Mouse (Mus musculus) heart, embryonic 13.5 days (tissue): Measurements from ENCODE around the gene P3h4. TPM values are rescaled to one million over a fixed set of nuclear protein-coding genes. Genes with fewer than 3 reads are reported as not detected.

Source experiments
- ATAC-seq: fragments of 200-750 bp; cut with Nextera tagmentation; 2 replicates; pipeline ENCODE4 v1.8.0; 2017; ENCODE audit warnings: moderate TSS enrichment; ENCODE audit not compliant: insufficient number of reproducible peaks, low FRiP score, low TSS enrichment; ENCODE audit errors: extremely low read depth
- H3K27ac ChIP-seq: fragments of 300-500 bp; sonication (generic); replicated peaks from 2 replicates; pipeline ENCODE4 v1.5.1; 2015; ENCODE audit warnings: moderate library complexity, mild to moderate bottlenecking, inconsistent platforms
- H3K27me3 ChIP-seq: fragments of 300-500 bp; sonication (generic); replicated peaks from 2 replicates; pipeline ENCODE4 v1.6.1; 2015; ENCODE audit warnings: mild to moderate bottlenecking, inconsistent platforms
- H3K36me3 ChIP-seq: fragments of 300-500 bp; sonication (generic); 2 replicates; pipeline ENCODE4 v1.6.1; 2015; ENCODE audit warnings: mild to moderate bottlenecking, inconsistent platforms
- H3K4me1 ChIP-seq: fragments of 300-500 bp; sonication (generic); 2 replicates; pipeline ENCODE4 v1.6.1; 2015; ENCODE audit warnings: inconsistent platforms
- H3K4me2 ChIP-seq: fragments of 300-500 bp; sonication (generic); 2 replicates; pipeline ENCODE4 v1.6.1; 2015; ENCODE audit warnings: inconsistent platforms, mild to moderate bottlenecking, moderate library complexity
- H3K4me3 ChIP-seq: fragments of 300-500 bp; sonication (generic); 2 replicates; pipeline ENCODE4 v1.5.1; 2015; ENCODE audit warnings: moderate library complexity, mild to moderate bottlenecking, inconsistent platforms
- H3K9ac ChIP-seq: fragments of 300-500 bp; sonication (generic); 2 replicates; pipeline ENCODE4 v1.6.1; 2015; ENCODE audit warnings: inconsistent platforms, mild to moderate bottlenecking, moderate library complexity
- H3K9me3 ChIP-seq: fragments of 300-500 bp; sonication (generic); 2 replicates; pipeline ENCODE4 v1.6.1; 2016; ENCODE audit warnings: inconsistent platforms
- WGBS: fragments of 180-500 bp; shearing (Covaris S2); methylation state at CpG from one replicate; pipeline ENCODE4 v1.1.7; 2015; ENCODE audit warnings: mixed read lengths; 5-methylcytosine and 5-hydroxymethylcytosine counted together
- polyA plus RNA-seq: library from polyadenylated mRNA; unstranded; fragments of >200 nt; fragmentation: Nextera tagmentation; extraction: Ambion mirVana; gene quantifications from 2 replicates; pipeline ENCODE4 v1.2.1, GENCODE M21; 2015

P3h4 gene
- polyA plus RNA-seq, 1 experiment from 2014 or later = 62.9 TPM

GRCm38 (mm10) chr11:100398517-100398916 is 16.1 kb downstream of the P3h4 start:
- no peak overlapping the region for H3K4me3 ChIP-seq
- WGBS = 88% methylated on average over 7 of the region's 7 CpGs
- H3K4me2 ChIP-seq = no peak overlapping the region
- H3K27ac ChIP-seq = no peak overlapping the region; the same call in 1 of the 2 replicates
- no peaks in the 10 kb centered on the region for H3K36me3 ChIP-seq
- H3K9me3 ChIP-seq = no peaks in the 10 kb centered on the region
- peaks cover 83% of the 10 kb centered on the region for H3K4me1 ChIP-seq
- no peaks in the 10 kb centered on the region for H3K27me3 ChIP-seq
- no peak for ATAC-seq
- no peak overlapping the region for H3K9ac ChIP-seq

- under 1% methylated on average over 37 of the region's 37 CpGs for WGBS
- H3K4me2 ChIP-seq = peak within 1 kb of the TSS; percentile 92
- no peaks in the 10 kb centered on the region for H3K27me3 ChIP-seq
- H3K9ac ChIP-seq = peak within 1 kb of the TSS; percentile 96
- peak; percentile 97 for ATAC-seq
- peak within 1 kb of the TSS; percentile 91 for H3K27ac ChIP-seq
- H3K9me3 ChIP-seq = no peaks in the 10 kb centered on the region
- peaks cover 83% of the 10 kb centered on the region for H3K4me1 ChIP-seq
- peaks cover 6% of the 10 kb centered on the region; the same call in 1 of the 2 replicates for H3K36me3 ChIP-seq
- H3K4me3 ChIP-seq = peak within 1 kb of the TSS; percentile 88
Measured at GRCm38 (mm10) chr11:100397600-100398389, 16.8 kb downstream of the P3h4 start, which contains the start of gene Jup. Gene Jup, minus strand, starts transcription at chr11:100397763.

GRCm38 (mm10) chr11:100396886-100397599 is 17.6 kb downstream of the P3h4 start:
- Histone ChIP-seq H3K27ac (peak overlapping the region; percentile 91), H3K9me3 (no peaks in the 10 kb centered on the region), H3K27me3 (no peaks in the 10 kb centered on the region), H3K4me3 (peak overlapping the region; percentile 88), H3K4me2 (peak overlapping the region; percentile 92), H3K9ac (peak overlapping the region; percentile 96), H3K4me1 (peaks cover 83% of the 10 kb centered on the region), H3K36me3 (peaks cover 11% of the 10 kb centered on the region; the same call in 1 of the 2 replicates)
- WGBS = 2% methylated on average over 42 of the region's 42 CpGs
- no peak; the same call in none of the 2 replicates for ATAC-seq

GRCm38 (mm10) chr11:100395861-100396631 is 18.6 kb downstream of the P3h4 start:
- no peaks in the 10 kb centered on the region for H3K27me3 ChIP-seq
- H3K9ac ChIP-seq = peak overlapping the region; percentile 96
- peaks cover 11% of the 10 kb centered on the region for H3K36me3 ChIP-seq
- H3K27ac ChIP-seq = peak overlapping the region; percentile 91
- no peaks in the 10 kb centered on the region for H3K9me3 ChIP-seq
- H3K4me2 ChIP-seq = peak overlapping the region; percentile 92
- peak overlapping the region; percentile 88 for H3K4me3 ChIP-seq
- WGBS = 11% methylated on average over 17 of the region's 17 CpGs
- H3K4me1 ChIP-seq = peaks cover 83% of the 10 kb centered on the region
- ATAC-seq = no peak

- Histone ChIP-seq H3K27me3 (no peaks in the 10 kb centered on the region), H3K9me3 (no peaks in the 10 kb centered on the region), H3K27ac (peak overlapping the region; percentile 91), H3K4me3 (peak overlapping the region; percentile 88), H3K4me1 (peaks cover 83% of the 10 kb centered on the region), H3K36me3 (peaks cover 11% of the 10 kb centered on the region), H3K9ac (peak overlapping the region; percentile 96), H3K4me2 (peak overlapping the region; percentile 92)
- 11% methylated on average over 11 of the region's 11 CpGs for WGBS
- ATAC-seq = no peak
Measured at GRCm38 (mm10) chr11:100395200-100395599, 19.4 kb downstream of the P3h4 start.

DNA sequence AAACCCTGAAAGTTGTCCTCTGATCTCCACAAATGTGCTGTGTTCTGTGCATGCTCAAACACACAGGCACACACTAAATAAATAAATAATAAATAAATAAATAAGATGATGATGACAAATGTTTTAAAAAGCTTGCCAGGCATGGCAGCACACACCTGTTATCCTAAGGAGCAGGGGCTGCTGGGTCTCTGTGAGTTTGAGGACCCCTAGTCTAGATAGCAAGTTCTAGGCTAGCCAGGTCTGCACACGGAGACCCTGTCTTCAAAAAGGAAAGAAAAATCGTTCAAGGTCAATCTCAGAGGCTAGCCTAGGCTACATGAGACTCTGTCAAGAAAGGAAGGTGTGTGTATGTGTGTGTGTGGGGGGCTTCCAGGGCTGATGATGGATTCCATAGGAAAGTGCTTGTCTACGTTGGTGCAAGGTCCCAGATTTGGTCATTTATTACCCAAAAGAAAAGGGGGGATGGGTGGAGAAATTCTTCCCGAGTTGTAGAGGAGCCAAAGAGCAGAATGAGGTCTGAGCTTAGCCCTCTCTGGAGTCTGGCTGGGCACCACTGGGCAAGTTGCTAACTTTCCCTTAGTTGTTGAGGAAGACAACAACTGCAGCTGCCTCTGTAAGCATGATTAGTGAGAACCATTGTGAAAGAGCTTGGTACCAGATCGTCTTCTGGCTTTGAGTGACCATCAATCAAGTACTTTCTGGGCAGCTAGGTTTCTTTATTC is 20.1 kb downstream of the P3h4 start:
- peaks cover 83% of the 10 kb centered on the region for H3K4me1 ChIP-seq
- ATAC-seq = no peak
- peaks cover 11% of the 10 kb centered on the region for H3K36me3 ChIP-seq
- peak overlapping the region; percentile 88 for H3K4me3 ChIP-seq
- H3K27ac ChIP-seq = peak overlapping the region; percentile 91
- H3K9me3 ChIP-seq = no peaks in the 10 kb centered on the region
- peak overlapping the region; percentile 92 for H3K4me2 ChIP-seq
- peak overlapping the region; percentile 96 for H3K9ac ChIP-seq
- no peaks in the 10 kb centered on the region for H3K27me3 ChIP-seq
- WGBS = 56% methylated on average over 5 of the region's 5 CpGs

DNA sequence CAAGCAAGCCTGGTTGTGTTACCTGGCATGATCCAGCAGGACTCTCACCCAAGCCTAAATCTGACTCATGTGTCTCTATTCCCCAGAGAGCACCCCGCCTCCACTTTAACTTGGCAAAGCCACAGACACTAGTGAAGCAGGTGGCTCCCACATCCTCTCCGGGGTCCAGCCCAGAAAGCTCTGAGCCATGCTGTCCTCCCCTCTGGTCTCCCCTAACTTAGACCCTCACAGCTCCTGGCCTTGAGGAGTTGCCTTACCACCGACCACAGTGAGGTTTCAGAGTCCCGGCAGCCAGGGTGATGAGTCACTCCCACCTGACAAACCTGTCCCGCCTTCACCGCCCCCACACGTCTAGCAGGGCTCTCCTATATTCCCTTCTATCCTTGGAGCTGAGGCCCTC is 20.9 kb downstream of the P3h4 start:
- peak overlapping the region; percentile 58 for H3K9ac ChIP-seq
- H3K36me3 ChIP-seq = peaks cover 11% of the 10 kb centered on the region
- no peak overlapping the region for H3K4me3 ChIP-seq
- H3K4me2 ChIP-seq = peak overlapping the region; percentile 92
- H3K4me1 ChIP-seq = peaks cover 85% of the 10 kb centered on the region
- no peaks in the 10 kb centered on the region for H3K27me3 ChIP-seq
- H3K9me3 ChIP-seq = no peaks in the 10 kb centered on the region
- H3K27ac ChIP-seq = peak overlapping the region; percentile 36; the same call in 1 of the 2 replicates
- 56% methylated on average over 7 of the region's 7 CpGs for WGBS
- ATAC-seq = no peak

- Histone ChIP-seq H3K36me3 (peaks cover 11% of the 10 kb centered on the region), H3K9ac (peak overlapping the region; percentile 26; the same call in 1 of the 2 replicates), H3K4me2 (no peak overlapping the region), H3K4me3 (no peak overlapping the region), H3K27ac (peak overlapping the region; percentile 92; the same call in 1 of the 2 replicates), H3K27me3 (no peaks in the 10 kb centered on the region), H3K4me1 (peaks cover 86% of the 10 kb centered on the region), H3K9me3 (no peaks in the 10 kb centered on the region)
- WGBS = 77% methylated on average over 5 of the region's 5 CpGs
- no peak for ATAC-seq
Measured at GRCm38 (mm10) chr11:100392958-100393357, 21.7 kb downstream of the P3h4 start.

DNA sequence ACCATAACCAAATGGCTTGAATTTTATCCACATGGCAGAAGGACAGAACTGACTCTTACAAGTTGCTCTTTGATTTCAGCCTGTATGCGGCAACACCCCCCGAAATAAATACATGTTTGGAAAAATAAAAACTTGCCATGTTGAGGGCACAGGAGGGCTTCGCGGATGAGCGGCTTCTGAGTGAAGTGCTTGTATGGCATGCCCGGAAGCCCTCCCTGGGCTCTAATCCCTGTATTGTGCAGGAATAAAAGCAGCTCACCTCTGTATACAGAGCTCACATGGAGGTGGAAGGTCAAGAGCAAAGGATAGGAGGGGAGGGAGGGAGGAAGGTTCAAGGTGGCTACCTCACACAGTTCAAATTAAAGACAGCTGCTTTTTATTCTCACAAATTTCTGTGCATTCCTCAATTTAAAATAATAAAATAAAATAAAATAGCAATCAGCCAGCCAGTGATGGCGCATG is 22.7 kb downstream of the P3h4 start:
- ATAC-seq = no peak
- Histone ChIP-seq H3K27ac (peak overlapping the region; percentile 92), H3K4me2 (no peak overlapping the region), H3K36me3 (peaks cover 11% of the 10 kb centered on the region), H3K9ac (no peak overlapping the region), H3K27me3 (no peaks in the 10 kb centered on the region), H3K9me3 (no peaks in the 10 kb centered on the region), H3K4me1 (peaks cover 96% of the 10 kb centered on the region), H3K4me3 (no peak overlapping the region)
- WGBS = 85% methylated on average over 7 of the region's 7 CpGs

DNA sequence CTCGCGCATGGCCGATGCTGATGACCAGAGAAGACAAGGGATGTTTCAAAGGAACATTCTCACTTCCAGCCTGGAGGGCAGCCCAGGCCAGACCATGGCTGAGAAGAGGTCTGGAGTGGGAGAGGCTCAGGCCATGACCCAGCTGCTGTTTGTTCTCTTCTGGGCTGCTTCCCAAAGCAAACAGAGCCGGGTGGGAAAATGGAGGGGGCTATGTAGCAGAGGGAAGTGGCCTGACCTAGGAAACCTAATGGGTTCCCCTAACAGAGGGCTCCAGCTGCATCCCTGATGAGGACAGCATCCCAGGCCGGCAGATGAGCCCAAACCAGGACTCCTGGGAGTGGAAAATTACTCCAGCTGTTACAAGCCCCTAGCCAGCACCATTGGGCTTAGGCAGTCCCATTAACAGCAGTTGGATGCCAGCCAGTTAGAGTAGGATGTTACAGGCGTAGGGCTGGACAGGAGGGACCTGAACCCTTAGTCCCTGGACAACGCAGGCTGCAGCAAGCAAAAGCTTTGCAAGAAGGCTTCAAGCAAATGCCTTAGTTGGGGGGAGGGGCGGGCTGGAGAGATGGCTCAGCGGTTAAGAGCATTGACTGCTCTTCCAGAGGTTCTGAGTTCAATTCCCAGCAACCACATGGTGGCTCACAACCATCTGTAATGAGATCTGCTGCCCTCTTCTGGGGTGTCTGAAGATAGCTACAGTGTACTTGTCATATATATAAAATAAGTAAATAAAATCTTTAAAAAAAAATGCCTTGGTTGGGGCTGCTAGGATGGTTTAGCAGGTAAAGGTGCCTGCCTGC is 23.4 kb downstream of the P3h4 start:
- 43% methylated on average over 9 of the region's 9 CpGs for WGBS

More for the DNA sequence above, 23.4 kb downstream of the P3h4 start:
- peaks cover 100% of the 10 kb centered on the region for H3K4me1 ChIP-seq
- H3K27ac ChIP-seq = peak overlapping the region; percentile 92
- H3K4me3 ChIP-seq = no peak overlapping the region
- ATAC-seq = peak; percentile 17; the same call in 1 of the 2 replicates
- no peaks in the 10 kb centered on the region for H3K9me3 ChIP-seq
- H3K4me2 ChIP-seq = peak overlapping the region; percentile 50
- H3K36me3 ChIP-seq = peaks cover 14% of the 10 kb centered on the region
- H3K9ac ChIP-seq = peak overlapping the region; percentile 69
- H3K27me3 ChIP-seq = no peaks in the 10 kb centered on the region
